Mouse (Mus musculus) lung, embryonic 16.5 days (tissue): ENCODE results near the gene Myadml2. TPM values are rescaled to one million over a fixed set of nuclear protein-coding genes. Genes with fewer than 3 reads are reported as not detected.
A peak's percentile ranks its signal among the peaks of the same experiment; 100 is the strongest.

ENCODE experiments used
- ATAC-seq: fragments of 200-750 bp; cut with Nextera tagmentation; 2 replicates; pipeline ENCODE4 v1.8.0; 2017; ENCODE audit warnings: low read depth, mild to moderate bottlenecking, moderate library complexity
- H3K27ac ChIP-seq: fragments of 300-500 bp; sonication (generic); 2 replicates; pipeline ENCODE4 v1.5.1; 2014; ENCODE audit warnings: mild to moderate bottlenecking, control low read depth, low read length
- H3K27me3 ChIP-seq: fragments of 300-500 bp; sonication (generic); 2 replicates; pipeline ENCODE4 v1.6.1; 2014; ENCODE audit warnings: low read depth, low read length, mixed read lengths; ENCODE audit not compliant: control insufficient read depth, insufficient read depth
- H3K36me3 ChIP-seq: fragments of 300-500 bp; sonication (generic); 2 replicates; pipeline ENCODE4 v1.6.1; 2014; ENCODE audit warnings: low read length; ENCODE audit not compliant: control insufficient read depth, insufficient read depth
- H3K4me1 ChIP-seq: fragments of 300-500 bp; sonication (generic); replicated peaks from 2 replicates; pipeline ENCODE4 v1.6.1; 2014; ENCODE audit warnings: low read length, mixed read lengths; ENCODE audit not compliant: control insufficient read depth, insufficient read depth
- H3K4me2 ChIP-seq: fragments of 300-500 bp; sonication (generic); 2 replicates; pipeline ENCODE4 v1.6.1; 2014; ENCODE audit warnings: low read depth, low read length, control low read depth
- H3K4me3 ChIP-seq: fragments of 300-500 bp; sonication (generic); 2 replicates; pipeline ENCODE4 v1.5.1; 2014; ENCODE audit warnings: mild to moderate bottlenecking, low read length, control low read depth
- H3K9ac ChIP-seq: fragments of 300-500 bp; sonication (generic); 2 replicates; pipeline ENCODE4 v1.6.1; 2014; ENCODE audit warnings: low read length, control low read depth
- H3K9me3 ChIP-seq: fragments of 300-500 bp; sonication (generic); 2 replicates; pipeline ENCODE4 v1.6.1; 2016; ENCODE audit warnings: low read length; ENCODE audit not compliant: control insufficient read depth
- WGBS: fragments of 180-500 bp; shearing (Covaris S2); extraction: QIAGEN DNeasy Blood & Tissue Kit; methylation state at CpG from one replicate; pipeline ENCODE4 v1.1.7; 2014; 5-methylcytosine and 5-hydroxymethylcytosine counted together
- polyA plus RNA-seq: library from polyadenylated mRNA; unstranded; fragments of >200 nt; fragmentation: Nextera tagmentation; extraction: Ambion mirVana; gene quantifications from 2 replicates; pipeline ENCODE4 v1.2.1, GENCODE M21; 2015

Gene Myadml2
- polyA plus RNA-seq, 1 experiment from 2014 or later = 1.1 TPM

GRCm38 (mm10) chr11:120618619-120619535 lies 29.1 kb downstream of the Myadml2 start:
- Histone ChIP-seq H3K4me3 (no peak overlapping the region), H3K27ac (no peak overlapping the region), H3K27me3 (no peaks in the 10 kb centered on the region), H3K4me1 (peaks cover 10% of the 10 kb centered on the region), H3K36me3 (peaks cover 24% of the 10 kb centered on the region), H3K9me3 (no peaks in the 10 kb centered on the region), H3K4me2 (no peak overlapping the region), H3K9ac (no peak overlapping the region)
- 88% methylated on average over 25 of the region's 25 CpGs for WGBS
- ATAC-seq = no peak

GRCm38 (mm10) chr11:120617519-120618112 lies 30.3 kb downstream of the Myadml2 start, which contains the start of gene Pcyt2:
Pcyt2 (minus strand) TSS chr11:120617936.
- Histone ChIP-seq H3K4me3 (peak within 1 kb of the TSS; percentile 85), H3K9ac (peak within 1 kb of the TSS; percentile 83), H3K9me3 (no peaks in the 10 kb centered on the region), H3K27me3 (no peaks in the 10 kb centered on the region), H3K36me3 (peaks cover 20% of the 10 kb centered on the region), H3K4me1 (peaks cover 8% of the 10 kb centered on the region), H3K27ac (no peak within 1 kb of the TSS), H3K4me2 (peak within 1 kb of the TSS; percentile 69)
- ATAC-seq = peak; percentile 96
- WGBS = under 1% methylated on average over 54 of the region's 56 CpGs

- H3K36me3 ChIP-seq = peaks cover 19% of the 10 kb centered on the region
- H3K27me3 ChIP-seq = no peaks in the 10 kb centered on the region
- no peak overlapping the region for H3K27ac ChIP-seq
- H3K9me3 ChIP-seq = no peaks in the 10 kb centered on the region
- no peak for ATAC-seq
- peaks cover 8% of the 10 kb centered on the region for H3K4me1 ChIP-seq
- peak overlapping the region; percentile 83 for H3K9ac ChIP-seq
- H3K4me3 ChIP-seq = peak overlapping the region; percentile 85
- peak overlapping the region; percentile 69 for H3K4me2 ChIP-seq
- 36% methylated on average over 4 of the region's 4 CpGs for WGBS
Measured at GRCm38 (mm10) chr11:120616617-120617294, 31.2 kb downstream of the Myadml2 start.

DNA sequence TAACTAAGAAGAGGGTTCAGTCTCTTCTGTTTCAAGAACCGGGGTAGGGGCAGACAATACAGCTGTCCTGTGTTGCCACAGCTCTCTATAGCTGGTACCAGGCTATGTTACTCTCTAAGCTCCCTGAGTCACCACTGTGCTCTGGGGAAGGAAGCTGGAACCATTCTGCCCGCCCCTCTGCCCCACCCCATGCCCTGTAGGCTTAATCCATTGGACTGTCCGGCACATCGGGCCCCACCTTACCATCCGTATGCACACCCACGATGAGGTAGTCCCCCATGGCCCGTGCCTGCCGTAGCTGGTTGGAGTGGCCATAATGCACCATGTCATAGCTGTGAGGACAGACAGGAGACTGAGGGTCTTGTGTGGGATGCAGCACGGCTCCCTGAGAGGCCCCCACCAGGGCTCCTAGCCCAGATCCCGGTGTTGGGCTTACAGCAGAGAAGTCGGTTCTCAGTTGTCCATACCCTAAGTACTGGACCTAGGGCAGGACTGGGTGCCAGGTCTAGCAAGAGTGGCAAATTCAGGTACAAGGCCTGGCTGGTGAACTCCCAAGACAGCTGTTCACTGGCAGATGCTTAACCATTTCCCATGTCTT lies 32.3 kb downstream of the Myadml2 start:
- WGBS = 89% methylated on average over 11 of the region's 11 CpGs
- peaks cover 23% of the 10 kb centered on the region for H3K36me3 ChIP-seq
- ATAC-seq = no peak

GRCm38 (mm10) chr11:120615167-120615566 lies 32.8 kb downstream of the Myadml2 start:
- H3K36me3 ChIP-seq = peaks cover 22% of the 10 kb centered on the region
- H3K27me3 ChIP-seq = no peaks in the 10 kb centered on the region
- H3K27ac ChIP-seq = no peak overlapping the region
- H3K4me1 ChIP-seq = peaks cover 8% of the 10 kb centered on the region
- H3K9me3 ChIP-seq = no peaks in the 10 kb centered on the region
- no peak overlapping the region for H3K4me3 ChIP-seq
- H3K4me2 ChIP-seq = no peak overlapping the region
- WGBS = 86% methylated on average over 6 of the region's 6 CpGs
- no peak overlapping the region for H3K9ac ChIP-seq
- ATAC-seq = no peak

More for the DNA sequence above, 32.3 kb downstream of the Myadml2 start:
- no peak overlapping the region for H3K4me3 ChIP-seq
- H3K9me3 ChIP-seq = no peaks in the 10 kb centered on the region
- peaks cover 8% of the 10 kb centered on the region for H3K4me1 ChIP-seq
- H3K27ac ChIP-seq = no peak overlapping the region
- no peaks in the 10 kb centered on the region for H3K27me3 ChIP-seq
- H3K9ac ChIP-seq = no peak overlapping the region
- H3K4me2 ChIP-seq = no peak overlapping the region

DNA sequence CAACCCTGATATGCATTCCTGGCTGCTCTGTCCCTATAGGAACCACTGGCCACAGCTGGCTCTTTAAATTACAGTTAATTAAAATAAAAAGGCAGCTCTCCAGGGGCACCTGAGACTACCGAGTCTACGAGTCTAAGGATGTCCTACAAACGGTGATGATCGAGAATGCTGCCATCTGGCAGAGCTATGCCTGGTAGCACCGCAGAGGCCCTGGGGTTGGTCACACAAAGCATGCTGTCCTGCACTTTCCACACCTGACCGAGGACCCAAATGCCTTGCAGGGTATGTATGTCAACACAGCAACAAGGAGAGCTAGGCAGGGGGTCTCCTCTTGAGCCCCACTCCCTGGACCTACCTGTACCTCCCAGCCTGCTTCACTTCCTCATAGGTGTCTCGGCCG lies 34.0 kb downstream of the Myadml2 start:
- Histone ChIP-seq H3K9ac (no peak overlapping the region), H3K4me1 (peaks cover 9% of the 10 kb centered on the region), H3K9me3 (no peaks in the 10 kb centered on the region), H3K36me3 (peaks cover 18% of the 10 kb centered on the region; the same call in 1 of the 2 replicates), H3K27me3 (no peaks in the 10 kb centered on the region), H3K4me3 (no peak overlapping the region), H3K4me2 (no peak overlapping the region), H3K27ac (no peak overlapping the region)
- 86% methylated on average over 8 of the region's 8 CpGs for WGBS
- ATAC-seq = no peak

DNA sequence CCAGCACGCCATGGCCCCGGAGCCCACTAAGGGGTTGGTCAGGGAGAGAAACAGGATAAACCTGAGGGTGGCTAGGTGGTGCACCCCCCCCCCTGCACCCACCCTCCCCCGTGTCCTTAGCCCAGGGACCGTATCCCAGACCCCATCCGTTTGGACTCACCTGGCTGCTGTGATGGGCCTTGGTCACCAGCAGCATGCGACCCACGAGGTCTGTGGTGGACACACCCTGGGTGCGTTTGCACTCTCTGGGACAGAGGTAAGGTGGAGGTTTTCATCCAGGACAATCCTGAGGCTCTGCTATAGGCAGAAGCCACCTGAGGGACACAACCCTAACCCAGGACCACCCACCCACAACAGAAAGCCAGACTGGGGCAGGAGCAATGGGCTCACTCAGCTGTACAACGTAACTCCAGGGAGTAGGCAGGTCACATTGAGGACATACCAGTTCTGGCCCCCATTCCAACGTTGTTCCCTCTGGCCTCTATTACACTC lies 34.4 kb downstream of the Myadml2 start:
- Histone ChIP-seq H3K9ac (no peak overlapping the region), H3K9me3 (no peaks in the 10 kb centered on the region), H3K27me3 (no peaks in the 10 kb centered on the region), H3K36me3 (peaks cover 18% of the 10 kb centered on the region; the same call in 1 of the 2 replicates), H3K4me1 (peaks cover 14% of the 10 kb centered on the region), H3K4me3 (no peak overlapping the region), H3K4me2 (no peak overlapping the region), H3K27ac (no peak overlapping the region)
- 86% methylated on average over 10 of the region's 10 CpGs for WGBS
- no peak for ATAC-seq

DNA sequence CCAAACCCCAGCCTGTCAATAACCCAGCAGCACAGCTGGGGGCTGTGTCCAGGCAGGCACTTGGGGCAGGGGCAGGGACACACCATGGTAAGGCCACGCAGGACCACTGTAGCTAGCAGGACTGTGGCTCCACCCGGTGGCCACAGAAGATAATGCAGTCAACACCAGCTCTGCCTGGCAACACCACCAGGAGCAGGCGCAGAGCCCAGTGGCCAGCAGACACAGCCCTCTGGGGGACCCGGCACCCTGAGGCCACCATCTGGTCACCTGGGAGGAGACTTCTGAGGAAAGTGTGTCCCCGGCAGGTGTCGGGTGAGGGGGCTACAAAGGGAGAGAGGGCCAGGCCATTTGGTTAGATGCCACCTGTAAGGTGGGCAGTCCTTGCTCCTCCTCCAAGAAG lies 35.2 kb downstream of the Myadml2 start:
- H3K4me3 ChIP-seq = no peak overlapping the region
- H3K4me2 ChIP-seq = no peak overlapping the region
- H3K9me3 ChIP-seq = no peaks in the 10 kb centered on the region
- no peak overlapping the region for H3K9ac ChIP-seq
- H3K27me3 ChIP-seq = no peaks in the 10 kb centered on the region
- peaks cover 18% of the 10 kb centered on the region; the same call in 1 of the 2 replicates for H3K36me3 ChIP-seq
- peaks cover 21% of the 10 kb centered on the region for H3K4me1 ChIP-seq
- H3K27ac ChIP-seq = no peak overlapping the region
- peak; percentile 26 for ATAC-seq
- 23% methylated on average over 6 of the region's 6 CpGs for WGBS
